Mouse (Mus musculus): ENCODE data around the gene Gak. TPM values are rescaled to one million over a fixed set of nuclear protein-coding genes. Genes with fewer than 3 reads are reported as not detected.

Gene Gak
- polyA plus RNA-seq, 1 experiment: 581 TPM

DNA sequence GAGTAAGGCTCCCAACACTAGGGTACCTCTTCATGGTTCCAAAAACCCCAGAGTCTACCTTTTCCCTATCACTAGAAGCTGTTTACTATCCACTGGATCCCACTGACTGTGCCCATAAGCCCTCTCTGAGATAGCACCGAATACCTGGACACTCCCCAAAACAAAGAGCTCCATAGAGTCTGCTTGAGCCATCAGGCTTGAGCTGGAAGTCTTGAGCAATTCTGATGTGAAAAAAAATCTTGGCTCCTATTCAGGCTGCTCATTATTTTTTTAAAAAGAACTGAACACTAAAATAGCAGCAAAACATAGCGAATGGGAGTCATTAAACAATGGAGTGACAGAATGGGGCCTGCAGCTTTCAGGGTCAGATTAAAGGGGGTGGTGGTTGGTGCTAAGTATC is 62.5 kb downstream of the Gak start:
- TF ChIP-seq CTCF (IDR thresholded peaks at IDR 0.05; ENCODE audit: insufficient read depth, low read depth, low read length) (no peak), POLR2A (IDR thresholded peaks at IDR 0.05; ENCODE audit: insufficient read depth, low read depth, low read length) (no peak)
- peaks cover 3% of the 10 kb centered on the region; the same call in 1 of the 2 replicates for H3K4me1 ChIP-seq (ENCODE audit: control insufficient read depth, insufficient read depth, low read length)
- no peak overlapping the region for H3K4me3 ChIP-seq (ENCODE audit: insufficient read depth, low read depth, low read length)
- 54% methylated on average over 2 of the region's 2 CpGs for WGBS
- H3K27ac ChIP-seq (ENCODE audit: insufficient read depth, low read depth, low read length): no peak overlapping the region

DNA sequence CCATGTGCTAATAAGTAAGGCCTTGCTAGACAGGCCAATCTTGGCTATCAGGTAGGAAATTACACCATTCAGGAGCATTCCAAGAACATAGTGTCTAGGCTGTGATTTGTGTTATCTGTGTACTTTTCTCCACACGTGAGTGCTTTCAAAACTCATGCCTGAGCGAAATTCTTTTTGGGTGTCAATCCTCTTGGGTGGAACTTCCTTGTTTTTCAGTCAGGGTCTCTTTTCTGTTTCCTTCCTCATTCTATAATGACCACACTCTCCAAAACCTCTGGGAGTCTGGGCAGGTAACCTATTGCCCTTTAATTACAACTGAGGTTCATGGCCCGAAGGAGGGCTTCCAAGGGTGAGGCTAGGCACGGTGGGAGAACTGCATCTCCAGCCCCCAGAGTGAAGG is 63.0 kb downstream of the Gak start:
- TF ChIP-seq CTCF (IDR thresholded peaks at IDR 0.05; ENCODE audit: insufficient read depth, low read depth, low read length) (no peak), POLR2A (IDR thresholded peaks at IDR 0.05; ENCODE audit: insufficient read depth, low read depth, low read length) (no peak)
- Histone ChIP-seq H3K27ac (ENCODE audit: insufficient read depth, low read depth, low read length) (no peak overlapping the region), H3K4me1 (ENCODE audit: control insufficient read depth, insufficient read depth, low read length) (peaks cover 3% of the 10 kb centered on the region; the same call in 1 of the 2 replicates), H3K4me3 (ENCODE audit: insufficient read depth, low read depth, low read length) (no peak overlapping the region)
- 93% methylated on average over 4 of the region's 4 CpGs for WGBS

GRCm38 (mm10) chr5:108565381-108565780 is 64.2 kb downstream of the Gak start:
- TF ChIP-seq POLR2A (IDR thresholded peaks at IDR 0.05; ENCODE audit: insufficient read depth, low read depth, low read length): no peak
- TF ChIP-seq CTCF (IDR thresholded peaks at IDR 0.05; ENCODE audit: insufficient read depth, low read depth, low read length): no peak
- H3K4me3 ChIP-seq (ENCODE audit: insufficient read depth, low read depth, low read length): no peak overlapping the region
- H3K27ac ChIP-seq (ENCODE audit: insufficient read depth, low read depth, low read length): no peak overlapping the region
- H3K4me1 ChIP-seq (ENCODE audit: control insufficient read depth, insufficient read depth, low read length): peaks cover 3% of the 10 kb centered on the region; the same call in 1 of the 2 replicates
- 82% methylated on average over 2 of the region's 2 CpGs for WGBS

- no peak overlapping the region for H3K4me3 ChIP-seq (ENCODE audit: insufficient read depth, low read depth, low read length)
- peaks cover 3% of the 10 kb centered on the region; the same call in 1 of the 2 replicates for H3K4me1 ChIP-seq (ENCODE audit: control insufficient read depth, insufficient read depth, low read length)
- TF ChIP-seq CTCF (IDR thresholded peaks at IDR 0.05; ENCODE audit: insufficient read depth, low read depth, low read length): no peak
- TF ChIP-seq POLR2A (IDR thresholded peaks at IDR 0.05; ENCODE audit: insufficient read depth, low read depth, low read length): no peak
- WGBS: 73% methylated on average over 3 of the region's 3 CpGs
- no peak overlapping the region for H3K27ac ChIP-seq (ENCODE audit: insufficient read depth, low read depth, low read length)
These were observed 65.2 kb downstream of the Gak start for GRCm38 (mm10) chr5:108564346-108564745.

GRCm38 (mm10) chr5:108562483-108562882 is 67.1 kb downstream of the Gak start:
- Histone ChIP-seq H3K4me3 (ENCODE audit: insufficient read depth, low read depth, low read length) (no peak overlapping the region), H3K4me1 (ENCODE audit: control insufficient read depth, insufficient read depth, low read length) (peaks cover 2% of the 10 kb centered on the region; the same call in 1 of the 2 replicates), H3K27ac (ENCODE audit: insufficient read depth, low read depth, low read length) (no peak overlapping the region)
- 88% methylated on average over 2 of the region's 2 CpGs for WGBS
- TF ChIP-seq POLR2A (IDR thresholded peaks at IDR 0.05; ENCODE audit: insufficient read depth, low read depth, low read length) (no peak), CTCF (IDR thresholded peaks at IDR 0.05; ENCODE audit: insufficient read depth, low read depth, low read length) (no peak)

DNA sequence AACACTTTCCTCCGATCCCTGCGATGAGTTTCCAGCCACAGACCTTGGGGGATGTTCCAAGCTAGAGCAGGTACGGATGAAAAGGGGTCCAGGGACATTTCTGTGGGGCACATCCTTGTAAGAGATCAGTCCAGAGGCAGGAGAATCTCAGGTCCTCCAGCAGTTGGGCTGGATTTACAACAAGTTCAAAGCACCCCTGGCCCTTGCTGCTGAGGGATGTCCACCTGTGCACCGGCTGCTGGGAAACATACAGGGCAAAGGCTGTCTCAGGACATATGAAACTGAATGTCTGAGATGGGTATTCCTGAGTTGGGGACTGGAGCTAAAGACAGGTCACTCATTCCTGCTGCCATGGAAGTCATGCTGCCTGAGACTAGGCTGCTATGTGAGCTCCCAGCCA is 72.6 kb downstream of the Gak start:
- 77% methylated on average over 4 of the region's 4 CpGs for WGBS
- Histone ChIP-seq H3K27ac (ENCODE audit: insufficient read depth, low read depth, low read length) (no peak overlapping the region), H3K4me1 (ENCODE audit: control insufficient read depth, insufficient read depth, low read length) (no peaks in the 10 kb centered on the region), H3K4me3 (ENCODE audit: insufficient read depth, low read depth, low read length) (no peak overlapping the region)
- TF ChIP-seq POLR2A (IDR thresholded peaks at IDR 0.05; ENCODE audit: insufficient read depth, low read depth, low read length): no peak
- no peak for TF ChIP-seq CTCF (IDR thresholded peaks at IDR 0.05; ENCODE audit: insufficient read depth, low read depth, low read length)

DNA sequence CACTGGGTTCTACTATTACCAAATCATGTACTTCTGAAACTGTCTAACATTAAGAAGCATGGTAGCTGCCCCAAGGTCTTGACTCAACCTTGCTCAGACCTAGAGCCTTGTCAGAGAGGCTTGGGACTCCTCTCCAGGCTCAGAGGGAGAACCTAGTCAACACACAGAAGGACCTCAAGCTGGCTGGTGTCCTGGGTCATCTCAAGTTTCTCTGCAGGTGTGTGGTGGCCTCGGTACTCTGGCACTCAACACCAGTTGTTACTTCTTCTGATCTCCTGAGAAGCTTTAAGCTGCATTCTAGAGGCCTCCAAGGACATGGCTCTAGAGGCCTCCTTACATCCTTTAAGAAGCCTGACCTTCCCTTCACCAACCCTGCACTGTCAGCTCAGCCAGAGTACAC is 75.5 kb downstream of the Gak start:
- TF ChIP-seq CTCF (IDR thresholded peaks at IDR 0.05; ENCODE audit: insufficient read depth, low read depth, low read length) (no peak), POLR2A (IDR thresholded peaks at IDR 0.05; ENCODE audit: insufficient read depth, low read depth, low read length) (no peak)
- Histone ChIP-seq H3K4me3 (ENCODE audit: insufficient read depth, low read depth, low read length) (no peak overlapping the region), H3K27ac (ENCODE audit: insufficient read depth, low read depth, low read length) (no peak overlapping the region), H3K4me1 (ENCODE audit: control insufficient read depth, insufficient read depth, low read length) (peaks cover 10% of the 10 kb centered on the region; the same call in 1 of the 2 replicates)
- 77% methylated on average over 1 of the region's 1 CpGs for WGBS

DNA sequence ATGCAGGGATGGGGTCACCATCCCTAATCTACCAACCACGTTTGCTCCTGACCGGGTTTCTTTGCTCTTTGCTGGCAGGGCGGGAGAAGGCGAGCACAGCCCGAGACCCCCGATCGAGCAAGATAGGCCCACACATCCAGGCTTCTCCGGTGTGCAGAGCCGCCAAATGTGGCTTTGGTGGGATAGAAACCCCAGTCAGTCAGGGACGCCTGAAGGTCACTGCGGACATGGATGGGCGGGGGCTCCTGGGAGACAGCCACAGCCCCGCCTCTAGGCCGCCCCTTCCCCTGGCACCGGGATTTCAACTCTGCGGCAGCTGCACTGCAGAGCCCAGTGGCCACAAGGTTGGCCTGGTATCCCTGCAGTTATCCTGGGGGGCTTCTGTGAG is 79.4 kb downstream of the Gak start:
- peaks cover 28% of the 10 kb centered on the region for H3K4me1 ChIP-seq (ENCODE audit: control insufficient read depth, insufficient read depth, low read length)
- H3K4me3 ChIP-seq (ENCODE audit: insufficient read depth, low read depth, low read length): peak overlapping the region; percentile 63
- TF ChIP-seq CTCF (IDR thresholded peaks at IDR 0.05; ENCODE audit: insufficient read depth, low read depth, low read length) (no peak), POLR2A (IDR thresholded peaks at IDR 0.05; ENCODE audit: insufficient read depth, low read depth, low read length) (no peak; the same call in 1 of the 2 replicates)
- H3K27ac ChIP-seq (ENCODE audit: insufficient read depth, low read depth, low read length): peak overlapping the region; percentile 79
- WGBS: 0% methylated on average over 16 of the region's 16 CpGs

GRCm38 (mm10) chr5:108549489-108550206 is 79.9 kb downstream of the Gak start, which contains the start of gene Cplx1:
Gene Cplx1 (minus strand): TSS chr5:108550024.
- Histone ChIP-seq H3K4me1 (ENCODE audit: control insufficient read depth, insufficient read depth, low read length) (peaks cover 28% of the 10 kb centered on the region), H3K4me3 (ENCODE audit: insufficient read depth, low read depth, low read length) (peak within 1 kb of the TSS; percentile 63), H3K27ac (ENCODE audit: insufficient read depth, low read depth, low read length) (peak within 1 kb of the TSS; percentile 79)
- TF ChIP-seq POLR2A (IDR thresholded peaks at IDR 0.05; ENCODE audit: insufficient read depth, low read depth, low read length) (peak; percentile 79), CTCF (IDR thresholded peaks at IDR 0.05; ENCODE audit: insufficient read depth, low read depth, low read length) (no peak)
- under 1% methylated on average over 56 of the region's 56 CpGs for WGBS
